Mouse (Mus musculus) embryonic facial prominence, embryonic 15.5 days (tissue): ENCODE results near the gene Pakap. TPM values are rescaled to one million over a fixed set of nuclear protein-coding genes. Genes with fewer than 3 reads are reported as not detected.

Experiments used
- ATAC-seq: fragments of 200-750 bp; cut with Nextera tagmentation; 2 replicates; pipeline ENCODE4 v1.8.0; 2017; ENCODE audit warnings: low read depth, moderate TSS enrichment; ENCODE audit not compliant: insufficient number of reproducible peaks, low FRiP score, low TSS enrichment
- H3K27ac ChIP-seq: fragments of 300-500 bp; sonication (generic); replicated peaks from 2 replicates; pipeline ENCODE4 v1.5.1; 2015; ENCODE audit warnings: mild to moderate bottlenecking, inconsistent platforms
- H3K27me3 ChIP-seq: fragments of 300-500 bp; sonication (generic); 2 replicates; pipeline ENCODE4 v1.6.1; 2015; ENCODE audit warnings: inconsistent platforms
- H3K36me3 ChIP-seq: fragments of 300-500 bp; sonication (generic); 2 replicates; pipeline ENCODE4 v1.6.1; 2015; ENCODE audit warnings: mild to moderate bottlenecking, inconsistent platforms
- H3K4me1 ChIP-seq: fragments of 300-500 bp; sonication (generic); 2 replicates; pipeline ENCODE4 v1.6.1; 2015; ENCODE audit warnings: inconsistent platforms
- H3K4me2 ChIP-seq: fragments of 300-500 bp; sonication (generic); replicated peaks from 2 replicates; pipeline ENCODE4 v1.6.1; 2015; ENCODE audit warnings: mild to moderate bottlenecking, inconsistent platforms
- H3K4me3 ChIP-seq: fragments of 300-500 bp; sonication (generic); replicated peaks from 2 replicates; pipeline ENCODE4 v1.5.1; 2015; ENCODE audit warnings: mild to moderate bottlenecking, inconsistent platforms
- H3K9ac ChIP-seq: fragments of 300-500 bp; sonication (generic); 2 replicates; pipeline ENCODE4 v1.6.1; 2015; ENCODE audit warnings: inconsistent platforms
- H3K9me3 ChIP-seq: fragments of 300-500 bp; sonication (generic); replicated peaks from 2 replicates; pipeline ENCODE4 v1.6.1; 2016; ENCODE audit warnings: inconsistent platforms
- WGBS: fragments of 180-500 bp; shearing (Covaris S2); methylation state at CpG from one replicate; pipeline ENCODE4 v1.1.7; 2015; 5-methylcytosine and 5-hydroxymethylcytosine counted together
- polyA plus RNA-seq: library from polyadenylated mRNA; unstranded; fragments of >200 nt; fragmentation: Nextera tagmentation; extraction: Ambion mirVana; gene quantifications from 2 replicates; pipeline ENCODE4 v1.2.1, GENCODE M21; 2015

Gene Pakap
- polyA plus RNA-seq, 1 experiment from 2014 or later = 27.6 TPM

GRCm38 (mm10) chr4:57652185-57652904 is 84.4 kb downstream of the Pakap start:
- no peaks in the 10 kb centered on the region for H3K27me3 ChIP-seq
- 73% methylated on average over 5 of the region's 5 CpGs for WGBS
- H3K36me3 ChIP-seq = 0 out of 2 replicates have a peak, but pooled peaks cover 8% of the 10 kb centered on the region
- no peak overlapping the region for H3K4me3 ChIP-seq
- ATAC-seq = no peak
- H3K4me2 ChIP-seq = no peak overlapping the region
- H3K9me3 ChIP-seq = no peaks in the 10 kb centered on the region
- peaks cover 4% of the 10 kb centered on the region; the same call in 1 of the 2 replicates for H3K4me1 ChIP-seq
- no peak overlapping the region for H3K27ac ChIP-seq
- H3K9ac ChIP-seq = no peak overlapping the region

GRCm38 (mm10) chr4:57655966-57656365 is 88.0 kb downstream of the Pakap start:
- Histone ChIP-seq H3K4me1 (peaks cover 4% of the 10 kb centered on the region; the same call in 1 of the 2 replicates), H3K9me3 (no peaks in the 10 kb centered on the region), H3K4me3 (no peak overlapping the region), H3K4me2 (no peak overlapping the region), H3K27me3 (no peaks in the 10 kb centered on the region), H3K36me3 (0 out of 2 replicates have a peak, but pooled peaks cover 8% of the 10 kb centered on the region), H3K27ac (no peak overlapping the region), H3K9ac (no peak overlapping the region)
- 82% methylated on average over 1 of the region's 1 CpGs for WGBS
- ATAC-seq = no peak

- no peak for ATAC-seq
- Histone ChIP-seq H3K9ac (no peak overlapping the region), H3K4me3 (no peak overlapping the region), H3K27ac (no peak overlapping the region), H3K36me3 (0 out of 2 replicates have a peak, but pooled peaks cover 8% of the 10 kb centered on the region), H3K27me3 (no peaks in the 10 kb centered on the region), H3K9me3 (no peaks in the 10 kb centered on the region), H3K4me2 (no peak overlapping the region), H3K4me1 (peaks cover 4% of the 10 kb centered on the region; the same call in 1 of the 2 replicates)
- 79% methylated on average over 12 of the region's 12 CpGs for WGBS
These were observed 88.4 kb downstream of the Pakap start for GRCm38 (mm10) chr4:57656388-57656787.

- Histone ChIP-seq H3K27me3 (no peaks in the 10 kb centered on the region), H3K9ac (no peak overlapping the region), H3K36me3 (0 out of 2 replicates have a peak, but pooled peaks cover 8% of the 10 kb centered on the region), H3K4me1 (peaks cover 4% of the 10 kb centered on the region; the same call in 1 of the 2 replicates), H3K27ac (no peak overlapping the region), H3K9me3 (no peaks in the 10 kb centered on the region), H3K4me3 (no peak overlapping the region), H3K4me2 (no peak overlapping the region)
- ATAC-seq = no peak
- 85% methylated on average over 3 of the region's 3 CpGs for WGBS
These were observed 88.9 kb downstream of the Pakap start for GRCm38 (mm10) chr4:57656861-57657260.

GRCm38 (mm10) chr4:57660470-57660869 is 92.5 kb downstream of the Pakap start:
- 0 out of 2 replicates have a peak, but pooled peaks cover 5% of the 10 kb centered on the region for H3K36me3 ChIP-seq
- H3K4me2 ChIP-seq = no peak overlapping the region
- H3K4me3 ChIP-seq = no peak overlapping the region
- no peak overlapping the region for H3K27ac ChIP-seq
- no peaks in the 10 kb centered on the region for H3K27me3 ChIP-seq
- no peak overlapping the region for H3K9ac ChIP-seq
- WGBS = 40% methylated on average over 4 of the region's 4 CpGs
- ATAC-seq = no peak
- H3K4me1 ChIP-seq = no peaks in the 10 kb centered on the region
- no peaks in the 10 kb centered on the region for H3K9me3 ChIP-seq

GRCm38 (mm10) chr4:57666101-57666500 is 98.1 kb downstream of the Pakap start:
- no peak overlapping the region for H3K27ac ChIP-seq

GRCm38 (mm10) chr4:57670813-57671469 is 103.0 kb downstream of the Pakap start:
- no peak overlapping the region for H3K4me2 ChIP-seq
- peaks cover 29% of the 10 kb centered on the region for H3K4me1 ChIP-seq
- no peaks in the 10 kb centered on the region for H3K36me3 ChIP-seq
- ATAC-seq = no peak
- H3K27me3 ChIP-seq = no peaks in the 10 kb centered on the region
- no peak overlapping the region for H3K9ac ChIP-seq
- H3K27ac ChIP-seq = no peak overlapping the region
- H3K4me3 ChIP-seq = no peak overlapping the region
- WGBS = 56% methylated on average over 7 of the region's 7 CpGs
- no peaks in the 10 kb centered on the region for H3K9me3 ChIP-seq

More at GRCm38 (mm10) chr4:57666101-57666500, 98.1 kb downstream of the Pakap start:
- no peaks in the 10 kb centered on the region for H3K36me3 ChIP-seq
- no peak overlapping the region for H3K4me2 ChIP-seq
- H3K4me3 ChIP-seq = no peak overlapping the region
- H3K4me1 ChIP-seq = no peaks in the 10 kb centered on the region
- no peaks in the 10 kb centered on the region for H3K27me3 ChIP-seq
- H3K9ac ChIP-seq = no peak overlapping the region
- no peaks in the 10 kb centered on the region for H3K9me3 ChIP-seq
- WGBS = 81% methylated on average over 3 of the region's 3 CpGs
- no peak for ATAC-seq

GRCm38 (mm10) chr4:57672541-57672940 is 104.6 kb downstream of the Pakap start:
- WGBS = 57% methylated on average over 4 of the region's 4 CpGs
- no peak for ATAC-seq
- Histone ChIP-seq H3K4me3 (no peak overlapping the region), H3K27me3 (no peaks in the 10 kb centered on the region), H3K4me1 (peaks cover 29% of the 10 kb centered on the region), H3K36me3 (no peaks in the 10 kb centered on the region), H3K9me3 (no peaks in the 10 kb centered on the region), H3K27ac (no peak overlapping the region), H3K9ac (no peak overlapping the region), H3K4me2 (no peak overlapping the region)

GRCm38 (mm10) chr4:57672996-57673906 is 105.3 kb downstream of the Pakap start:
- 0 out of 2 replicates have a peak, but pooled peaks have one; percentile 20 for ATAC-seq
- no peaks in the 10 kb centered on the region for H3K27me3 ChIP-seq
- H3K36me3 ChIP-seq = no peaks in the 10 kb centered on the region
- WGBS = 11% methylated on average over 12 of the region's 12 CpGs
- no peaks in the 10 kb centered on the region for H3K9me3 ChIP-seq
- H3K9ac ChIP-seq = no peak overlapping the region
- H3K4me2 ChIP-seq = peak overlapping the region; percentile 49
- peaks cover 29% of the 10 kb centered on the region for H3K4me1 ChIP-seq
- H3K27ac ChIP-seq = peak overlapping the region; percentile 69; the same call in 1 of the 2 replicates
- peak overlapping the region; percentile 24; the same call in 1 of the 2 replicates for H3K4me3 ChIP-seq

GRCm38 (mm10) chr4:57674351-57674750 is 106.4 kb downstream of the Pakap start:
- whole genome bisulfite sequencing = 67% methylated on average over 7 of the region's 7 CpGs
- Histone ChIP-seq H3K4me3 (no peak overlapping the region), H3K27ac (peak overlapping the region; percentile 69; the same call in 1 of the 2 replicates), H3K36me3 (no peaks in the 10 kb centered on the region), H3K9me3 (no peaks in the 10 kb centered on the region), H3K27me3 (no peaks in the 10 kb centered on the region), H3K9ac (no peak overlapping the region), H3K4me2 (no peak overlapping the region), H3K4me1 (peaks cover 29% of the 10 kb centered on the region)
- ATAC-seq = no peak
